Comparison of ENCODE assay signal across 14 mouse cellular contexts in genomic region chr12:77039953-77040305, GRCm38 (mm10).
DNase-seq lines count a peak whose midpoint lies in the region; ATAC-seq and TF ChIP-seq lines count a peak whose summit lies in the region.
"Had no signal": no experiment of that assay in that cellular context is flagged by ENCODE, and none has a peak within 500 bp of the region (broad histone marks: within the 10 kb centered on the region; RNA-seq: fewer than 3 reads in every experiment).

No protein-coding gene starts in this region.

- H3K4me1 ChIP-seq in embryonic facial prominence, embryonic 13.5 days = peaks cover 4% of the 10 kb centered on the region
- peaks cover 32% of the 10 kb centered on the region for H3K4me1 ChIP-seq in embryonic facial prominence, embryonic 10.5 days
- H3K4me1 ChIP-seq in spleen, adult 2 months (ENCODE audit: control insufficient read depth, insufficient read depth, insufficient read length) = peaks cover 4% of the 10 kb centered on the region; the same call in 1 of the 2 replicates
- H3K4me1 ChIP-seq: forebrain, embryonic 15.5 days; heart, embryonic 12.5 days; midbrain, embryonic 13.5 days had no signal

- no peak for TF ChIP-seq CTCF in spleen, adult 2 months (IDR thresholded peaks at IDR 0.05; ENCODE audit: extremely low read depth, insufficient read depth, insufficient read length, insufficient replicate concordance)
- no peak for TF ChIP-seq CTCF in Patski (IDR thresholded peaks at IDR 0.05)

- H3K27me3 ChIP-seq in embryonic facial prominence, embryonic 13.5 days = peaks cover 41% of the 10 kb centered on the region
- peaks cover 24% of the 10 kb centered on the region for H3K27me3 ChIP-seq in embryonic facial prominence, embryonic 10.5 days (replicated peaks; ENCODE audit: low read depth, poor library complexity, severe bottlenecking)
- no peaks in the 10 kb centered on the region for H3K27me3 ChIP-seq in spleen, adult 2 months (ENCODE audit: control insufficient read depth, insufficient read depth, low read length)
- H3K27me3 ChIP-seq in Patski = no peaks in the 10 kb centered on the region
- H3K27me3 ChIP-seq: forebrain, embryonic 15.5 days; heart, embryonic 12.5 days; midbrain, embryonic 13.5 days had no signal

- H3K36me3 ChIP-seq in embryonic facial prominence, embryonic 13.5 days = no peaks in the 10 kb centered on the region
- H3K36me3 ChIP-seq in embryonic facial prominence, embryonic 10.5 days (replicated peaks) = no peaks in the 10 kb centered on the region
- no peaks in the 10 kb centered on the region for H3K36me3 ChIP-seq in spleen, adult 2 months (ENCODE audit: control insufficient read depth, insufficient read depth, low read length)
- H3K36me3 ChIP-seq: forebrain, embryonic 15.5 days; heart, embryonic 12.5 days; midbrain, embryonic 13.5 days had no signal

- no peak overlapping the region for H3K4me3 ChIP-seq in embryonic facial prominence, embryonic 13.5 days
- H3K4me3 ChIP-seq in embryonic facial prominence, embryonic 10.5 days = no peak overlapping the region
- peak overlapping the region; percentile 35 for H3K4me3 ChIP-seq in spleen, adult 2 months (ENCODE audit: extremely low read depth, insufficient read depth, insufficient read length)
- H3K4me3 ChIP-seq: forebrain, embryonic 15.5 days; heart, embryonic 12.5 days; midbrain, embryonic 13.5 days had no signal

- 70% methylated on average over 4 of the region's 4 CpGs for WGBS in embryonic facial prominence, embryonic 13.5 days
- WGBS in embryonic facial prominence, embryonic 10.5 days = 80% methylated on average over 4 of the region's 4 CpGs
- WGBS in spleen, adult 2 months = 26% methylated on average over 4 of the region's 4 CpGs

- H3K9me3 ChIP-seq in embryonic facial prominence, embryonic 13.5 days = peaks cover 5% of the 10 kb centered on the region; the same call in 1 of the 2 replicates
- H3K9me3 ChIP-seq in embryonic facial prominence, embryonic 10.5 days = 0 out of 2 replicates have a peak, but pooled peaks cover under 1% of the 10 kb centered on the region
- H3K9me3 ChIP-seq: forebrain, embryonic 15.5 days; heart, embryonic 12.5 days; midbrain, embryonic 13.5 days had no signal

- TF ChIP-seq POLR2A in spleen, adult 2 months (IDR thresholded peaks at IDR 0.05; ENCODE audit: low read depth, low read length) = no peak

- H3K9ac ChIP-seq in embryonic facial prominence, embryonic 13.5 days = no peak overlapping the region
- H3K9ac ChIP-seq: forebrain, embryonic 15.5 days; heart, embryonic 12.5 days; midbrain, embryonic 13.5 days had no signal

- 0 out of 2 replicates have a peak, but pooled peaks have one; percentile 20 for ATAC-seq in embryonic facial prominence, embryonic 13.5 days (ENCODE audit: insufficient number of reproducible peaks, insufficient read depth, low FRiP score, low TSS enrichment, low read depth)
- ATAC-seq in Patski = peak; percentile 39
- ATAC-seq: forebrain, embryonic 15.5 days; midbrain, embryonic 13.5 days had no signal

- POLR2A ChIA-PET in Patski (lab: Charles Lee) = interaction anchor here (0.6 kb wide), 2 partner anchors 44 to 1283 kb away, joined by 3 to 4 read pairs; no protein-coding TSS in a partner anchor

- H3K4me2 ChIP-seq in embryonic facial prominence, embryonic 13.5 days = no peak overlapping the region
- H3K4me2 ChIP-seq: forebrain, embryonic 15.5 days; heart, embryonic 12.5 days; midbrain, embryonic 13.5 days had no signal

- CTCF ChIA-PET in Patski (lab: Charles Lee) = no interaction called here

- no peak for DNase-seq in embryonic facial prominence, embryonic 10.5 days (ENCODE audit: low spot score)
- peak in 1 of 2 experiments; percentile 35 for DNase-seq in spleen, adult 2 months (ENCODE audit: low read depth in 1 of 2, low spot score in 2 of 2)
- DNase-seq in spleen, postnatal 4 days (ENCODE audit: low spot score in 2 of 2) = no peak
- no peak for DNase-seq in Patski (ENCODE audit: low read depth, low spot score)
- peak; percentile 25 to 42 for DNase-seq in natural killer cell, adult 2 months (ENCODE audit: low spot score in 2 of 2)
- no peak for DNase-seq in left cerebral cortex, adult 18-20 months (ENCODE audit: low spot score in 2 of 2)
- no peak for DNase-seq in kidney, adult 8-10 months
- DNase-seq: cerebellum, adult 11-12 months; heart, postnatal 4 days; layer of hippocampus, postnatal 36 days had no signal

- no peak overlapping the region for H3K27ac ChIP-seq in embryonic facial prominence, embryonic 13.5 days
- H3K27ac ChIP-seq in embryonic facial prominence, embryonic 10.5 days (replicated peaks) = no peak overlapping the region
- H3K27ac ChIP-seq in spleen, adult 2 months (ENCODE audit: insufficient read depth, low read length) = peak overlapping the region; percentile 48
- H3K27ac ChIP-seq: forebrain, embryonic 15.5 days; midbrain, embryonic 13.5 days had no signal

- in situ Hi-C loops in Patski (cut with MboI; ENCODE audit: low pct_unique_long_range_greater_than_20kb) = loop anchor here (10.0 kb wide), 2 partner anchors 95 to 195 kb away; partner anchors contain the start of gene Fut8

Comparison
In these comparisons a context has a peak if more than half of its experiments do, and no peak if none do; other contexts are left out.
1. DNase-seq: peak in natural killer cell, adult 2 months (2 of 2); none in embryonic facial prominence, embryonic 10.5 days (single experiment), spleen, postnatal 4 days (0 of 2), Patski (single experiment), left cerebral cortex, adult 18-20 months (0 of 2) and kidney, adult 8-10 months (0 of 2).